Mouse (Mus musculus) limb, embryonic 15.5 days (tissue): ENCODE measurements around the gene 3100002H09Rik. TPM values are rescaled to one million over a fixed set of nuclear protein-coding genes. Genes with fewer than 3 reads are reported as not detected.
A peak's percentile ranks its signal among the peaks of the same experiment; 100 is the strongest.

Experiments used
- ATAC-seq: fragments of 200-750 bp; cut with Nextera tagmentation; 2 replicates; pipeline ENCODE4 v1.8.0; 2017; ENCODE audit warnings: low read depth, moderate TSS enrichment; ENCODE audit not compliant: insufficient number of reproducible peaks, low FRiP score, low TSS enrichment
- H3K27ac ChIP-seq: fragments of 300-500 bp; sonication (generic); 2 replicates; pipeline ENCODE4 v1.5.1; 2015; ENCODE audit warnings: moderate library complexity, mild to moderate bottlenecking, inconsistent platforms
- H3K27me3 ChIP-seq: fragments of 300-500 bp; sonication (generic); 2 replicates; pipeline ENCODE4 v1.6.1; 2015; ENCODE audit warnings: inconsistent platforms
- H3K36me3 ChIP-seq: fragments of 300-500 bp; sonication (generic); 2 replicates; pipeline ENCODE4 v1.6.1; 2015; ENCODE audit warnings: inconsistent platforms
- H3K4me1 ChIP-seq: fragments of 300-500 bp; sonication (generic); 2 replicates; pipeline ENCODE4 v1.6.1; 2015; ENCODE audit warnings: inconsistent platforms
- H3K4me2 ChIP-seq: fragments of 300-500 bp; sonication (generic); 2 replicates; pipeline ENCODE4 v1.6.1; 2015; ENCODE audit warnings: mild to moderate bottlenecking, inconsistent platforms
- H3K4me3 ChIP-seq: fragments of 300-500 bp; sonication (generic); 2 replicates; pipeline ENCODE4 v1.5.1; 2015; ENCODE audit warnings: mild to moderate bottlenecking, inconsistent platforms
- H3K9ac ChIP-seq: fragments of 300-500 bp; sonication (generic); 2 replicates; pipeline ENCODE4 v1.6.1; 2015; ENCODE audit warnings: inconsistent platforms
- H3K9me3 ChIP-seq: fragments of 300-500 bp; sonication (generic); 2 replicates; pipeline ENCODE4 v1.6.1; 2016; ENCODE audit warnings: inconsistent platforms
- WGBS: fragments of 180-500 bp; shearing (Covaris S2); methylation state at CpG from one replicate; pipeline ENCODE4 v1.1.7; 2015; 5-methylcytosine and 5-hydroxymethylcytosine counted together
- polyA plus RNA-seq: library from polyadenylated mRNA; unstranded; fragments of >200 nt; fragmentation: Nextera tagmentation; extraction: Ambion mirVana; gene quantifications from 2 replicates; pipeline ENCODE4 v1.2.1, GENCODE M21; 2015

3100002H09Rik gene
- polyA plus RNA-seq: not detected in 2 replicates

- H3K27me3 ChIP-seq: peaks cover 5% of the 10 kb centered on the region; the same call in 1 of the 2 replicates
- H3K4me2 ChIP-seq: no peak within 1 kb of the TSS
- no peak within 1 kb of the TSS for H3K4me3 ChIP-seq
- no peak within 1 kb of the TSS for H3K27ac ChIP-seq
- H3K9ac ChIP-seq: no peak within 1 kb of the TSS
- H3K4me1 ChIP-seq: peaks cover 5% of the 10 kb centered on the region; the same call in 1 of the 2 replicates
- no peaks in the 10 kb centered on the region for H3K36me3 ChIP-seq
- no peak for ATAC-seq
- no peaks in the 10 kb centered on the region for H3K9me3 ChIP-seq
- WGBS: 81% methylated on average over 2 of the region's 2 CpGs
These were observed at the start of gene 3100002H09Rik for GRCm38 (mm10) chr4:124610703-124611102. TSS of gene 3100002H09Rik (minus strand) at chr4:124610803.

DNA sequence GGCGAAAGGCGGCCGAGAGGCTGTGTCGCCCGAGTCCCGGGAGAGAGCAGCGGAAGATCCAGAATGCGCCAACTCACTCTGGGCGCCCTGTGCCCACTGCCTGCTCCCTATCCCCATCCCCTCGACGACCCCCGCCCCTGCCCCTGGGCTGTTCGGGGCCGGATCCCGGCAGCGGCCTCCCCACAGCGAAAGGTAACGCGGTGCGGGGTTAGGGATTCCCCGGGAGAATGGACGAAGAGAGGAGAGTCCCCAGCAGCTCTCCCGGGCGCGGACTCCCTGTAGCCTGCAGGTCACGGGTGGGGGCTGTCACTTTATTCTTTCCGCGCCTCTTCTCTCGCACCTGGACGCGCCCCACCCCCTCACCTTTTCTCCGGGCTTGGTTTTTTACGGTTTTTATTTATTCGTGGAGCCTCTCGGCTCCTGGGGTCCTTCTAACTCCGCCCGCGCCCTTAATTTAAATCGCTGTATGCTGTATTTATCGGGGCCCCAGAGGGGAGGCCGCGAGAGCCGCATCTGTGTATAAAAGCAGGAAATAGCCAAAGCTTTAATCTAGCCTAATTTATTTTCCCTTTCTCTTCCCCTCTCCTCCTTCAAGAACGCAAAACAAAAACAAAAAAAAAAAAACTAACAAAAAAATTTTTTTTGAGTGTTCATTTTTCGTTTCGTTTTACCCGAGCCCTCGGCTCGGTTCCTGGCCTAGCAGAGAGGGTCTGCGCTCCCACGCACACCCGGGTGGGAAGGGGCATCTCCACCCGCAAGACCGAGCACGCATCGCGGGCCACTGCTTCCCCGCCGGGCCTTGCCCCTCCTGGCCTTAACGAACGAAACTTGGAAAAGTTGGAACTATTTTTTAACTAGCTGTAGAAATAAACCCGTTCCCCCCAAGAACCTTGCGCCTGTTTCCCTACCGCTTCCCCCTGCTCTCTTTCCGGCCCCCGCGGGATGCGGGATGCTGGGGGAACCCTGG is 48.9 kb upstream of the 3100002H09Rik start:
- WGBS: 2% methylated on average over 68 of the region's 68 CpGs
- no peak for ATAC-seq
- Histone ChIP-seq H3K4me3 (peak overlapping the region; percentile 65), H3K9me3 (no peaks in the 10 kb centered on the region), H3K27me3 (peaks cover 94% of the 10 kb centered on the region), H3K36me3 (no peaks in the 10 kb centered on the region), H3K9ac (no peak overlapping the region), H3K4me2 (peak overlapping the region; percentile 99), H3K27ac (no peak overlapping the region), H3K4me1 (peaks cover 37% of the 10 kb centered on the region)

- no peak for ATAC-seq
- Histone ChIP-seq H3K27ac (no peak overlapping the region), H3K9me3 (no peaks in the 10 kb centered on the region), H3K4me1 (peaks cover 37% of the 10 kb centered on the region), H3K9ac (no peak overlapping the region), H3K4me3 (peak overlapping the region; percentile 65), H3K36me3 (no peaks in the 10 kb centered on the region), H3K27me3 (peaks cover 94% of the 10 kb centered on the region), H3K4me2 (peak overlapping the region; percentile 99)
- under 1% methylated on average over 37 of the region's 39 CpGs for WGBS
These were observed 47.8 kb upstream of the 3100002H09Rik start for GRCm38 (mm10) chr4:124658412-124658851.

GRCm38 (mm10) chr4:124657781-124658180 is 47.2 kb upstream of the 3100002H09Rik start:
- peaks cover 94% of the 10 kb centered on the region for H3K27me3 ChIP-seq
- peak overlapping the region; percentile 65 for H3K4me3 ChIP-seq
- WGBS: under 1% methylated on average over 39 of the region's 61 CpGs
- peak overlapping the region; percentile 23; the same call in 1 of the 2 replicates for H3K9ac ChIP-seq
- ATAC-seq: no peak
- H3K4me1 ChIP-seq: peaks cover 40% of the 10 kb centered on the region
- H3K27ac ChIP-seq: no peak overlapping the region
- H3K4me2 ChIP-seq: peak overlapping the region; percentile 99
- H3K36me3 ChIP-seq: no peaks in the 10 kb centered on the region
- no peaks in the 10 kb centered on the region for H3K9me3 ChIP-seq

DNA sequence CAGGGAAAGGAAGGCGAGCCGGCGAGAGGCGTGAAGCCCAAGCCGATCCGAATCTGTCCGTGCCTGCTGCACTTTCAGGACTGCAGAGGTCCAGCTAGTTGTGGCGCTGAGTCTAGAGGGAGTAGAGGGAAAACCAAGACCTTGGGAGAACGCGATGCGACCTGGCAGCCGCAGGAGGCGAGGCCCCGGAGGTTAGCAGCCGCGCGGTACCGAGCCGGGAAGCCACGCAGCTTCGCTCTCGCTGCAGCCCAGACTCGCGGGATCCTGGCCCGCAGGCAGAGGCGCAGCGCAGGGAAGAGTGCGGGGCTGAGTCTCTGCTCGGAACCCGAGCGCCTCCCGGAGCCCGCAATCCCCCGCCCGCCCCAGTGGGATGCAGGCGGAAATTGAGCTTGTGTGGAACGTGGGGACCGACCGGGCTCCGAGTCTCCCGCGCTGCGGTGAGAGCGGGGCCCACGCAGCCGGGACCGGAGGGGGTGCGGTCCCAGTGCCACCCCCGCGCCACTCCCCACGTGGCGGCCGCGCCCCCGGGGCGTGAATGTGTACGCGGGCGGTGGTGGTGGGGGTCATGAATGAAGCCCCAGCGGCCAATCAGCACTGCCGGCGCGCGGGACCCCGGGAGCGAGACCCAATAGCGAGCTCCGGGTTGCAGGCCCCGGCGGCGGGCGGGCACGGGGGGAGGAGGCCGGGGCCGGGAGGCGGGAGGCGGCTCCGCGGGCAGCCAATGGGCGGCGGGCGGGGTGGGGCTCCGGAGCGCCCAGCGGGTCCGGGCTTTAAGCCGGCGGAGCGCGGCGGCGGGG is 46.4 kb upstream of the 3100002H09Rik start:
- no peaks in the 10 kb centered on the region for H3K9me3 ChIP-seq
- peaks cover 40% of the 10 kb centered on the region for H3K4me1 ChIP-seq
- no peak overlapping the region for H3K27ac ChIP-seq
- H3K36me3 ChIP-seq: no peaks in the 10 kb centered on the region
- H3K4me3 ChIP-seq: peak overlapping the region; percentile 65
- peak overlapping the region; percentile 99 for H3K4me2 ChIP-seq
- peak; percentile 91 for ATAC-seq
- H3K9ac ChIP-seq: peak overlapping the region; percentile 23; the same call in 1 of the 2 replicates
- H3K27me3 ChIP-seq: peaks cover 93% of the 10 kb centered on the region
- under 1% methylated on average over 69 of the region's 92 CpGs for WGBS

GRCm38 (mm10) chr4:124656518-124656853 is 45.9 kb upstream of the 3100002H09Rik start, which contains the start of gene Pou3f1:
TSS of gene Pou3f1 (plus strand) at chr4:124656807.
- Histone ChIP-seq H3K27ac (no peak within 1 kb of the TSS), H3K9ac (peak within 1 kb of the TSS; percentile 23; the same call in 1 of the 2 replicates), H3K27me3 (peaks cover 92% of the 10 kb centered on the region), H3K9me3 (no peaks in the 10 kb centered on the region), H3K4me2 (peak within 1 kb of the TSS; percentile 99), H3K4me1 (peaks cover 40% of the 10 kb centered on the region), H3K4me3 (peak within 1 kb of the TSS; percentile 65), H3K36me3 (no peaks in the 10 kb centered on the region)
- WGBS: under 1% methylated on average over 15 of the region's 15 CpGs
- no peak for ATAC-seq

- H3K36me3 ChIP-seq: no peaks in the 10 kb centered on the region
- H3K4me3 ChIP-seq: no peak overlapping the region
- H3K27ac ChIP-seq: no peak overlapping the region
- WGBS: 5% methylated on average over 9 of the region's 9 CpGs
- no peaks in the 10 kb centered on the region for H3K9me3 ChIP-seq
- no peak overlapping the region for H3K4me2 ChIP-seq
- H3K4me1 ChIP-seq: peaks cover 22% of the 10 kb centered on the region
- ATAC-seq: no peak
- peaks cover 72% of the 10 kb centered on the region for H3K27me3 ChIP-seq
- H3K9ac ChIP-seq: no peak overlapping the region
These were observed 42.3 kb upstream of the 3100002H09Rik start for GRCm38 (mm10) chr4:124652886-124653285.

DNA sequence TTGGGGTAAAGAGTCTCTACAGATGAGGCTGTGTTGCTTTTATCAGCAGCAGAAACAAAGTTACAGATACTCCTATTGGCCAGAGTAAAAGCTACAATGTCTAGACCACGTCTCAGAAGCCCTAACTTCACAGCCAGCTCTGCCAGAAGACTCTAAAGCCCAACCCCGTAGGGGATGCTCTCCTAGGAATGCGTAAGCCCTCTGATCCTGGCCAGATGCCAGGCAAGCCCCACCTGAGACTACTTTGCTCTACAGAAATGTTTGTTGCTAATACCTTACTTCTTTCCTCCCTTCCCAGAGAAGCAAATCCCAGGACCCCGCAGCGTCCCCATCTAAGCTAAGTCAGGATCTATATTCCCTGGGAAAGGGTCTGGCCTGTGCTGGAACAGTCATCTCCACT is 37.3 kb upstream of the 3100002H09Rik start:
- H3K4me3 ChIP-seq: no peak overlapping the region
- H3K9ac ChIP-seq: no peak overlapping the region
- WGBS: 35% methylated on average over 5 of the region's 5 CpGs
- no peak overlapping the region for H3K4me2 ChIP-seq
- peaks cover 18% of the 10 kb centered on the region for H3K4me1 ChIP-seq
- ATAC-seq: no peak
- H3K27ac ChIP-seq: no peak overlapping the region
- no peaks in the 10 kb centered on the region for H3K36me3 ChIP-seq
- no peaks in the 10 kb centered on the region for H3K9me3 ChIP-seq
- H3K27me3 ChIP-seq: peaks cover 25% of the 10 kb centered on the region

DNA sequence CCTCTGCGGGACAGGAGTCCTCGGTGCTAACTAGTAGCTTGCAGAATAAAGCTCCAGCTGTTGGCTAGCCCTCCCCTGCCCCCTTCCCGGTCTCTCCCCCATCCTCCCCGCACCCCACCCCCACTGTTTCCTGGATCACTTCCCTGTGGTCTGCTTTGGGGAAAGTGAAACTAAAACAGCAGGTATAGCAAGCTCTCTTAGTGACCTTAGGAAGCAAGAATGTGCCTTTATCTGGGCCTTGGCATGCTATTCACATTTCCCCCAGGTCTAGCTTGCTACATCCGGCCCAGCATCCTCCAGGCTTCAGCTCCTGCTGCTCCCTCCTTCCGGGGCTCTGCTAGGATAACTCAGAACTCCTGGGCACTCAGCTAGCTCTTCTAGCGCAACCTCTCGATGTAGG is 36.0 kb upstream of the 3100002H09Rik start:
- Histone ChIP-seq H3K4me2 (peak overlapping the region; percentile 31), H3K9ac (no peak overlapping the region), H3K27ac (no peak overlapping the region), H3K36me3 (no peaks in the 10 kb centered on the region), H3K27me3 (peaks cover 13% of the 10 kb centered on the region), H3K4me3 (peak overlapping the region; percentile 4; the same call in 1 of the 2 replicates), H3K9me3 (no peaks in the 10 kb centered on the region), H3K4me1 (peaks cover 17% of the 10 kb centered on the region)
- ATAC-seq: no peak
- 14% methylated on average over 8 of the region's 8 CpGs for WGBS

- H3K27ac ChIP-seq: no peak overlapping the region
- no peak for ATAC-seq
- no peak overlapping the region for H3K9ac ChIP-seq
- no peak overlapping the region for H3K4me3 ChIP-seq
- no peaks in the 10 kb centered on the region for H3K36me3 ChIP-seq
- H3K27me3 ChIP-seq: peaks cover 18% of the 10 kb centered on the region
- WGBS: 10% methylated on average over 3 of the region's 3 CpGs
- no peaks in the 10 kb centered on the region for H3K9me3 ChIP-seq
- H3K4me1 ChIP-seq: peaks cover 17% of the 10 kb centered on the region
- H3K4me2 ChIP-seq: no peak overlapping the region
These were observed 34.4 kb upstream of the 3100002H09Rik start for GRCm38 (mm10) chr4:124644974-124645433.

- Histone ChIP-seq H3K36me3 (no peaks in the 10 kb centered on the region), H3K27me3 (peaks cover 30% of the 10 kb centered on the region), H3K4me2 (no peak overlapping the region), H3K4me3 (no peak overlapping the region), H3K27ac (no peak overlapping the region), H3K4me1 (peaks cover 19% of the 10 kb centered on the region), H3K9me3 (no peaks in the 10 kb centered on the region), H3K9ac (no peak overlapping the region)
- no peak for ATAC-seq
- 84% methylated on average over 9 of the region's 9 CpGs for WGBS
These were observed 33.3 kb upstream of the 3100002H09Rik start for GRCm38 (mm10) chr4:124643859-124644258.
